Mouse (Mus musculus): ENCODE measurements around the gene Afg1l.

DNA sequence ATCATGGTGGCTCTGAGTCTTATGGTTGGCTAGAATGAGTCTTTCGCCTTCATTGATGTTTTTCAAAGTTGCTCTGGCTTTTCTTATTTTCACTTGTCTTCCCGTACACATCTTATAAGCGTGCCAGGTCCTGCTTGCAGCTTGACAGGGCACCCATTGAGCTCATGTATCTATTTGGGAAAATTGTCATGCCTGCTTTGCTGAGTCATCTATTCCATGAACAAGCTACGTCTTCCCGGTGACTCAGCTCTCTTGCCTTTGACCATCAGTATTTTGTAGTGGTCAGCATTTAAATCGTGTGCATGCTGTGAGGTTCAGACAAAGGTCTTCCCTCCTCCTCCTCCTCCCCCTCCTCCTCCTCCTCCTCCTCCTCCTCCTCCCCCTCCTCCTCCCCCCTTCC is 178.9 kb downstream of the Afg1l start:
- TF ChIP-seq CTCF (IDR thresholded peaks at IDR 0.05; ENCODE audit: low read depth, low read length) (no peak), TAL1 (conservative IDR thresholded peaks at IDR 0.05; ENCODE audit: low read depth, low read length) (no peak), GATA2 (IDR thresholded peaks at IDR 0.05; ENCODE audit: borderline replicate concordance, low read depth, low read length) (no peak), GATA1 (IDR thresholded peaks at IDR 0.05; ENCODE audit: borderline replicate concordance, low read length) (no peak), POLR2AphosphoS5 (IDR thresholded peaks at IDR 0.05; ENCODE audit: insufficient replicate concordance, low read depth, low read length) (no peak)

Measured in G1E (cell line).